Mouse (Mus musculus) heart, embryonic 11.5 days (tissue): ENCODE measurements at regions not wholly inside any gene's neighbourhood (a gene's known extent, or its start where the extent isn't known, plus 50 kb on each side); places are given as distances from the start of the nearest gene placed in this dataset.

Experiments used
- ATAC-seq: fragments of 200-750 bp; cut with Nextera tagmentation; replicated peaks from 2 replicates; pipeline ENCODE4 v1.8.0; 2017; ENCODE audit warnings: moderate library complexity; ENCODE audit not compliant: insufficient number of reproducible peaks, low FRiP score, low TSS enrichment
- H3K27ac ChIP-seq: fragments of 300-500 bp; sonication (generic); 2 replicates; pipeline ENCODE4 v1.5.1; 2014; ENCODE audit warnings: mild to moderate bottlenecking, low read depth, low read length
- H3K27me3 ChIP-seq: fragments of 300-500 bp; sonication (generic); 2 replicates; pipeline ENCODE4 v1.6.1; 2014; ENCODE audit warnings: mild to moderate bottlenecking, low read length, mixed read lengths; ENCODE audit not compliant: control insufficient read depth, insufficient read depth
- H3K36me3 ChIP-seq: fragments of 300-500 bp; sonication (generic); 2 replicates; pipeline ENCODE4 v1.6.1; 2014; ENCODE audit warnings: mild to moderate bottlenecking, low read length, moderate library complexity, mixed read lengths; ENCODE audit not compliant: control insufficient read depth, insufficient read depth
- H3K4me1 ChIP-seq: fragments of 300-500 bp; sonication (generic); 2 replicates; pipeline ENCODE4 v1.6.1; 2014; ENCODE audit warnings: low read length; ENCODE audit not compliant: control insufficient read depth, insufficient read depth
- H3K4me2 ChIP-seq: fragments of 300-500 bp; sonication (generic); 2 replicates; pipeline ENCODE4 v1.6.1; 2014; ENCODE audit warnings: mild to moderate bottlenecking, moderate library complexity
- H3K4me3 ChIP-seq: fragments of 300-500 bp; sonication (generic); 2 replicates; pipeline ENCODE4 v1.5.1; 2014; ENCODE audit warnings: low read depth, low read length
- H3K9ac ChIP-seq: fragments of 300-500 bp; sonication (generic); 2 replicates; pipeline ENCODE4 v1.6.1; 2014; ENCODE audit warnings: mild to moderate bottlenecking, low read depth, low read length, moderate library complexity
- H3K9me3 ChIP-seq: fragments of 300-500 bp; sonication (generic); replicated peaks from 2 replicates; pipeline ENCODE4 v1.6.1; 2016; ENCODE audit warnings: low read length; ENCODE audit not compliant: control insufficient read depth
- WGBS: fragments of 180-500 bp; shearing (Covaris S2); extraction: QIAGEN DNeasy Blood & Tissue Kit; methylation state at CpG from one replicate; pipeline ENCODE4 v1.1.7; 2014; ENCODE audit not compliant: insufficient replicate concordance; 5-methylcytosine and 5-hydroxymethylcytosine counted together

- no peak for ATAC-seq
- H3K27me3 ChIP-seq = no peaks in the 10 kb centered on the region
- WGBS = 46% methylated on average over 3 of the region's 3 CpGs
These were observed 50.8 kb upstream of the Rpl10-ps3 start for GRCm38 (mm10) chr9:50395543-50395942.

GRCm38 (mm10) chr9:50396051-50396450 is 51.3 kb upstream of the Rpl10-ps3 start:
- no peak overlapping the region for H3K4me3 ChIP-seq
- no peak; the same call in 1 of the 2 replicates for ATAC-seq
- H3K9ac ChIP-seq = no peak overlapping the region
- no peak overlapping the region for H3K4me2 ChIP-seq
- H3K9me3 ChIP-seq = peaks cover 3% of the 10 kb centered on the region; the same call in 1 of the 2 replicates
- H3K27me3 ChIP-seq = no peaks in the 10 kb centered on the region
- H3K36me3 ChIP-seq = no peaks in the 10 kb centered on the region
- WGBS = 59% methylated on average over 7 of the region's 7 CpGs
- H3K27ac ChIP-seq = no peak overlapping the region
- no peaks in the 10 kb centered on the region for H3K4me1 ChIP-seq

More at GRCm38 (mm10) chr9:50395543-50395942, 50.8 kb upstream of the Rpl10-ps3 start:
- H3K9ac ChIP-seq = no peak overlapping the region
- no peaks in the 10 kb centered on the region for H3K4me1 ChIP-seq
- H3K9me3 ChIP-seq = peaks cover 3% of the 10 kb centered on the region; the same call in 1 of the 2 replicates
- H3K4me3 ChIP-seq = no peak overlapping the region
- H3K27ac ChIP-seq = no peak overlapping the region
- H3K36me3 ChIP-seq = no peaks in the 10 kb centered on the region
- no peak overlapping the region for H3K4me2 ChIP-seq

GRCm38 (mm10) chr9:50408396-50408795 is 63.6 kb upstream of the Rpl10-ps3 start:
- no peak for ATAC-seq
- H3K27me3 ChIP-seq = no peaks in the 10 kb centered on the region
- no peak overlapping the region for H3K27ac ChIP-seq
- no peaks in the 10 kb centered on the region for H3K36me3 ChIP-seq
- H3K4me1 ChIP-seq = no peaks in the 10 kb centered on the region
- no peaks in the 10 kb centered on the region for H3K9me3 ChIP-seq
- H3K9ac ChIP-seq = no peak overlapping the region
- H3K4me3 ChIP-seq = no peak overlapping the region
- no peak overlapping the region for H3K4me2 ChIP-seq
- 74% methylated on average over 4 of the region's 4 CpGs for WGBS

GRCm38 (mm10) chr9:50408845-50409244 is 64.1 kb upstream of the Rpl10-ps3 start:
- 62% methylated on average over 4 of the region's 4 CpGs for WGBS
- H3K36me3 ChIP-seq = no peaks in the 10 kb centered on the region
- no peak overlapping the region for H3K4me3 ChIP-seq
- H3K4me2 ChIP-seq = no peak overlapping the region
- no peaks in the 10 kb centered on the region for H3K9me3 ChIP-seq
- no peak for ATAC-seq
- H3K27ac ChIP-seq = no peak overlapping the region
- no peaks in the 10 kb centered on the region for H3K4me1 ChIP-seq
- no peak overlapping the region for H3K9ac ChIP-seq
- H3K27me3 ChIP-seq = no peaks in the 10 kb centered on the region

- H3K4me3 ChIP-seq = no peak overlapping the region
- no peak overlapping the region for H3K27ac ChIP-seq
- H3K9me3 ChIP-seq = no peaks in the 10 kb centered on the region
- no peaks in the 10 kb centered on the region for H3K27me3 ChIP-seq
- WGBS = 78% methylated on average over 8 of the region's 8 CpGs
- H3K4me2 ChIP-seq = no peak overlapping the region
- H3K36me3 ChIP-seq = no peaks in the 10 kb centered on the region
- H3K9ac ChIP-seq = no peak overlapping the region
- ATAC-seq = no peak
- no peaks in the 10 kb centered on the region for H3K4me1 ChIP-seq
These were observed 68.2 kb upstream of the Rpl10-ps3 start for GRCm38 (mm10) chr9:50412986-50413385.

- H3K27ac ChIP-seq = no peak overlapping the region
- no peaks in the 10 kb centered on the region for H3K36me3 ChIP-seq
- H3K4me2 ChIP-seq = no peak overlapping the region
- H3K27me3 ChIP-seq = no peaks in the 10 kb centered on the region
- H3K4me1 ChIP-seq = no peaks in the 10 kb centered on the region
- H3K4me3 ChIP-seq = no peak overlapping the region
- WGBS = 75% methylated on average over 9 of the region's 9 CpGs
- no peak for ATAC-seq
- no peaks in the 10 kb centered on the region for H3K9me3 ChIP-seq
- H3K9ac ChIP-seq = no peak overlapping the region
These were observed 69.0 kb upstream of the Rpl10-ps3 start for GRCm38 (mm10) chr9:50413514-50414335.

- Histone ChIP-seq H3K4me1 (no peaks in the 10 kb centered on the region), H3K27me3 (no peaks in the 10 kb centered on the region), H3K27ac (no peak overlapping the region), H3K4me2 (no peak overlapping the region), H3K9ac (no peak overlapping the region), H3K9me3 (no peaks in the 10 kb centered on the region), H3K4me3 (no peak overlapping the region), H3K36me3 (no peaks in the 10 kb centered on the region)
- ATAC-seq = no peak
- WGBS = 73% methylated on average over 6 of the region's 6 CpGs
These were observed 70.1 kb upstream of the Rpl10-ps3 start for GRCm38 (mm10) chr9:50414796-50415340.

GRCm38 (mm10) chr9:50416677-50417076 is 71.9 kb upstream of the Rpl10-ps3 start:
- Histone ChIP-seq H3K9ac (no peak overlapping the region), H3K36me3 (no peaks in the 10 kb centered on the region), H3K4me2 (no peak overlapping the region), H3K4me3 (no peak overlapping the region), H3K9me3 (no peaks in the 10 kb centered on the region; the same call in 1 of the 2 replicates), H3K27me3 (no peaks in the 10 kb centered on the region), H3K27ac (no peak overlapping the region), H3K4me1 (no peaks in the 10 kb centered on the region)
- no peak for ATAC-seq
- 38% methylated on average over 3 of the region's 3 CpGs for WGBS
